Mouse (Mus musculus) heart, adult 8-10 months (tissue): Measurements from ENCODE around the gene Ccdc177. TPM values are rescaled to one million over a fixed set of nuclear protein-coding genes. Genes with fewer than 3 reads are reported as not detected.

Source experiments
- DNase-seq: peaks from one replicate; pipeline ENCODE4 v3.0.0; 2022; ENCODE audit warnings: low spot score
- total RNA-seq, 4 experiments: library from RNA; stranded (reverse); gene quantifications; 2 replicates each; pipeline ENCODE4 v1.2.4; 2022

The Ccdc177 gene
- total RNA-seq, 4 experiments from 2014 or later = 0.08 TPM; not detected in 3

GRCm38 (mm10) chr12:80785597-80785996 is 25.1 kb upstream of the Ccdc177 start:
- DNase-seq = no peak

- no peak for DNase-seq
Measured at GRCm38 (mm10) chr12:80785005-80785404, 24.5 kb upstream of the Ccdc177 start.

- no peak for DNase-seq
Measured at GRCm38 (mm10) chr12:80783889-80784288, 23.4 kb upstream of the Ccdc177 start.

GRCm38 (mm10) chr12:80782892-80783291 is 22.4 kb upstream of the Ccdc177 start:
- DNase-seq = no peak

- no peak for DNase-seq
Measured at GRCm38 (mm10) chr12:80782190-80782589, 21.7 kb upstream of the Ccdc177 start.

GRCm38 (mm10) chr12:80779760-80780159 is 19.3 kb upstream of the Ccdc177 start:
- DNase-seq = no peak

GRCm38 (mm10) chr12:80778188-80778936 is 17.9 kb upstream of the Ccdc177 start:
- no peak for DNase-seq

GRCm38 (mm10) chr12:80776046-80776634 is 15.7 kb upstream of the Ccdc177 start:
- no peak for DNase-seq

GRCm38 (mm10) chr12:80774786-80775185 is 14.3 kb upstream of the Ccdc177 start:
- DNase-seq = no peak

GRCm38 (mm10) chr12:80769697-80770096 is 9.2 kb upstream of the Ccdc177 start:
- DNase-seq = peak; percentile 62

GRCm38 (mm10) chr12:80764116-80764515 is 3.6 kb upstream of the Ccdc177 start:
- DNase-seq = no peak

GRCm38 (mm10) chr12:80762982-80763381 is 2.5 kb upstream of the Ccdc177 start:
- DNase-seq = no peak

GRCm38 (mm10) chr12:80759713-80760395 is 633 bp downstream of the Ccdc177 start:
- no peak for DNase-seq

- no peak for DNase-seq
Measured at GRCm38 (mm10) chr12:80759387-80759712, 1.1 kb downstream of the Ccdc177 start.

- no peak for DNase-seq
Measured at GRCm38 (mm10) chr12:80758559-80759386, 1.7 kb downstream of the Ccdc177 start.

GRCm38 (mm10) chr12:80757751-80758558 is 2.5 kb downstream of the Ccdc177 start:
- no peak for DNase-seq

GRCm38 (mm10) chr12:80751556-80751955 is 8.9 kb downstream of the Ccdc177 start:
- DNase-seq = no peak

GRCm38 (mm10) chr12:80746031-80746813 is 14.3 kb downstream of the Ccdc177 start:
- DNase-seq = no peak

GRCm38 (mm10) chr12:80744614-80745013 is 15.9 kb downstream of the Ccdc177 start:
- no peak for DNase-seq

- DNase-seq = no peak
Measured at GRCm38 (mm10) chr12:80739482-80739881, 21.0 kb downstream of the Ccdc177 start.

GRCm38 (mm10) chr12:80737283-80737600 is 23.2 kb downstream of the Ccdc177 start:
- DNase-seq = no peak
